Mouse (Mus musculus) megakaryocyte, embryonic 14.5 days (primary cell): ENCODE data around the gene Sh3rf1.

ENCODE experiments used
- FLI1 ChIP-seq: IDR thresholded peaks from 2 replicates; pipeline ENCODE4 v1.6.1; 2012; ENCODE audit warnings: low read length, inconsistent platforms, mixed read lengths
- GATA1 ChIP-seq: IDR thresholded peaks from 3 replicates; pipeline ENCODE4 v1.6.1; 2012; ENCODE audit warnings: mixed read lengths, low read length, inconsistent platforms, borderline replicate concordance

GRCm38 (mm10) chr8:61264881-61265280 lies 41.2 kb downstream of the Sh3rf1 start:
- no peak for TF ChIP-seq FLI1
- no peak for TF ChIP-seq GATA1
